Mouse (Mus musculus) heart, embryonic 10.5 days (tissue): ENCODE results near the gene Atxn2l. TPM values are rescaled to one million over a fixed set of nuclear protein-coding genes. Genes with fewer than 3 reads are reported as not detected.

Experiments used
- DNase-seq: peaks from one replicate; pipeline ENCODE4 v3.0.0-alpha.2; 2017; ENCODE audit warnings: low spot score
- H3K27ac ChIP-seq: fragments of 300-500 bp; sonication (generic); 2 replicates; pipeline ENCODE4 v1.5.1; 2016; ENCODE audit warnings: mild to moderate bottlenecking
- H3K27me3 ChIP-seq: fragments of 300-500 bp; sonication (generic); 2 replicates; pipeline ENCODE4 v1.6.1; 2016; ENCODE audit warnings: mild to moderate bottlenecking; ENCODE audit not compliant: poor library complexity, insufficient read depth, severe bottlenecking
- H3K36me3 ChIP-seq: fragments of 300-500 bp; sonication (generic); 2 replicates; pipeline ENCODE4 v1.6.1; 2016; ENCODE audit warnings: mild to moderate bottlenecking, moderate library complexity
- H3K4me1 ChIP-seq: fragments of 300-500 bp; sonication (generic); 2 replicates; pipeline ENCODE4 v1.6.1; 2016; ENCODE audit warnings: mild to moderate bottlenecking
- H3K4me3 ChIP-seq: fragments of 300-500 bp; sonication (generic); 2 replicates; pipeline ENCODE4 v1.5.1; 2016; ENCODE audit warnings: mild to moderate bottlenecking, moderate library complexity
- H3K9me3 ChIP-seq: fragments of 300-500 bp; sonication (generic); 2 replicates; pipeline ENCODE4 v1.6.1; 2016; ENCODE audit warnings: mild to moderate bottlenecking, moderate library complexity
- WGBS: fragments of 180-500 bp; shearing (Covaris S2); methylation state at CpG from one replicate; pipeline ENCODE4 v1.1.7; 2016; 5-methylcytosine and 5-hydroxymethylcytosine counted together
- polyA plus RNA-seq: library from polyadenylated mRNA; unstranded; fragments of >200 nt; fragmentation: Nextera tagmentation; extraction: Ambion mirVana; gene quantifications from 2 replicates; pipeline ENCODE4 v1.2.1, GENCODE M21; 2016

Gene Atxn2l
- polyA plus RNA-seq, 1 experiment from 2014 or later: 52.3 TPM

- 70% methylated on average over 17 of the region's 17 CpGs for WGBS
- Histone ChIP-seq H3K36me3 (no peaks in the 10 kb centered on the region), H3K27ac (no peak overlapping the region), H3K9me3 (no peaks in the 10 kb centered on the region), H3K27me3 (peaks cover 8% of the 10 kb centered on the region; the same call in 1 of the 2 replicates), H3K4me1 (peaks cover 32% of the 10 kb centered on the region), H3K4me3 (no peak overlapping the region)
- no peak for DNase-seq
Measured at GRCm38 (mm10) chr7:126456382-126457266, 46.6 kb downstream of the Atxn2l start.

- H3K36me3 ChIP-seq: 0 out of 2 replicates have a peak, but pooled peaks cover under 1% of the 10 kb centered on the region
- peaks cover 24% of the 10 kb centered on the region for H3K4me1 ChIP-seq
- no peak overlapping the region for H3K4me3 ChIP-seq
- 70% methylated on average over 2 of the region's 2 CpGs for WGBS
- DNase-seq: no peak
- no peaks in the 10 kb centered on the region for H3K27me3 ChIP-seq
- H3K27ac ChIP-seq: no peak overlapping the region
- no peaks in the 10 kb centered on the region for H3K9me3 ChIP-seq
Measured at GRCm38 (mm10) chr7:126455242-126455641, 48.0 kb downstream of the Atxn2l start.

- no peak for DNase-seq
- Histone ChIP-seq H3K4me1 (peaks cover 15% of the 10 kb centered on the region), H3K27me3 (no peaks in the 10 kb centered on the region), H3K4me3 (no peak overlapping the region), H3K9me3 (no peaks in the 10 kb centered on the region), H3K27ac (no peak overlapping the region), H3K36me3 (0 out of 2 replicates have a peak, but pooled peaks cover 8% of the 10 kb centered on the region)
- 79% methylated on average over 7 of the region's 7 CpGs for WGBS
Measured at GRCm38 (mm10) chr7:126453861-126454260, 49.4 kb downstream of the Atxn2l start.

- 89% methylated on average over 3 of the region's 3 CpGs for WGBS
- peaks cover 8% of the 10 kb centered on the region for H3K4me1 ChIP-seq
- H3K27me3 ChIP-seq: no peaks in the 10 kb centered on the region
- no peak overlapping the region for H3K27ac ChIP-seq
- no peaks in the 10 kb centered on the region for H3K9me3 ChIP-seq
- H3K4me3 ChIP-seq: no peak overlapping the region
- peaks cover 24% of the 10 kb centered on the region; the same call in 1 of the 2 replicates for H3K36me3 ChIP-seq
- no peak for DNase-seq
Measured at GRCm38 (mm10) chr7:126452244-126452643, 51.0 kb downstream of the Atxn2l start.

- Histone ChIP-seq H3K9me3 (no peaks in the 10 kb centered on the region), H3K27ac (no peak overlapping the region), H3K36me3 (peaks cover 40% of the 10 kb centered on the region), H3K4me3 (no peak overlapping the region), H3K27me3 (no peaks in the 10 kb centered on the region), H3K4me1 (no peaks in the 10 kb centered on the region; the same call in 1 of the 2 replicates)
- DNase-seq: no peak
- 86% methylated on average over 6 of the region's 6 CpGs for WGBS
Measured at GRCm38 (mm10) chr7:126450641-126451040, 52.6 kb downstream of the Atxn2l start.

- no peak overlapping the region for H3K27ac ChIP-seq
- no peak for DNase-seq
- H3K4me3 ChIP-seq: no peak overlapping the region
- 87% methylated on average over 18 of the region's 18 CpGs for WGBS
- no peaks in the 10 kb centered on the region for H3K9me3 ChIP-seq
- no peaks in the 10 kb centered on the region; the same call in 1 of the 2 replicates for H3K4me1 ChIP-seq
- H3K27me3 ChIP-seq: no peaks in the 10 kb centered on the region
- H3K36me3 ChIP-seq: peaks cover 46% of the 10 kb centered on the region
Measured at GRCm38 (mm10) chr7:126449991-126450390, 53.2 kb downstream of the Atxn2l start.

GRCm38 (mm10) chr7:126448481-126448880 lies 54.8 kb downstream of the Atxn2l start:
- no peaks in the 10 kb centered on the region for H3K27me3 ChIP-seq
- 88% methylated on average over 19 of the region's 19 CpGs for WGBS
- peaks cover 57% of the 10 kb centered on the region for H3K36me3 ChIP-seq
- H3K9me3 ChIP-seq: no peaks in the 10 kb centered on the region
- H3K4me3 ChIP-seq: no peak overlapping the region
- H3K4me1 ChIP-seq: no peaks in the 10 kb centered on the region; the same call in 1 of the 2 replicates
- H3K27ac ChIP-seq: no peak overlapping the region
- no peak for DNase-seq

- no peak overlapping the region for H3K27ac ChIP-seq
- H3K27me3 ChIP-seq: no peaks in the 10 kb centered on the region
- DNase-seq: no peak
- no peaks in the 10 kb centered on the region; the same call in 1 of the 2 replicates for H3K4me1 ChIP-seq
- WGBS: 92% methylated on average over 21 of the region's 21 CpGs
- peaks cover 74% of the 10 kb centered on the region for H3K36me3 ChIP-seq
- no peak overlapping the region for H3K4me3 ChIP-seq
- H3K9me3 ChIP-seq: no peaks in the 10 kb centered on the region
Measured at GRCm38 (mm10) chr7:126446217-126446616, 57.0 kb downstream of the Atxn2l start.

GRCm38 (mm10) chr7:126445104-126445815 lies 58.0 kb downstream of the Atxn2l start:
- 93% methylated on average over 15 of the region's 15 CpGs for WGBS
- DNase-seq: no peak
- Histone ChIP-seq H3K4me1 (no peaks in the 10 kb centered on the region; the same call in 1 of the 2 replicates), H3K27ac (no peak overlapping the region), H3K9me3 (no peaks in the 10 kb centered on the region), H3K4me3 (no peak overlapping the region), H3K36me3 (peaks cover 74% of the 10 kb centered on the region), H3K27me3 (no peaks in the 10 kb centered on the region)

- 87% methylated on average over 9 of the region's 9 CpGs for WGBS
Measured at GRCm38 (mm10) chr7:126444536-126444935, 58.7 kb downstream of the Atxn2l start.

GRCm38 (mm10) chr7:126443997-126444396 lies 59.2 kb downstream of the Atxn2l start:
- WGBS: 94% methylated on average over 10 of the region's 10 CpGs
- no peak for DNase-seq
- Histone ChIP-seq H3K9me3 (no peaks in the 10 kb centered on the region), H3K27ac (no peak overlapping the region), H3K36me3 (peaks cover 74% of the 10 kb centered on the region), H3K4me1 (no peaks in the 10 kb centered on the region), H3K4me3 (no peak overlapping the region), H3K27me3 (no peaks in the 10 kb centered on the region)

More at GRCm38 (mm10) chr7:126444536-126444935, 58.7 kb downstream of the Atxn2l start:
- H3K27me3 ChIP-seq: no peaks in the 10 kb centered on the region
- no peak overlapping the region for H3K4me3 ChIP-seq
- no peak for DNase-seq
- H3K36me3 ChIP-seq: peaks cover 74% of the 10 kb centered on the region
- no peaks in the 10 kb centered on the region for H3K9me3 ChIP-seq
- no peaks in the 10 kb centered on the region for H3K4me1 ChIP-seq
- no peak overlapping the region for H3K27ac ChIP-seq
